Mouse (Mus musculus) right cerebral cortex, postnatal 36 days (tissue): ENCODE data around the gene Ppif.

ENCODE experiments used
- DNase-seq, 2 experiments: peaks; one replicate each; pipeline ENCODE4 v3.0.0; 2022; ENCODE audit warnings: low spot score in 2 of 2, mixed read lengths in 1 of 2

The Ppif gene

GRCm38 (mm10) chr14:25693888-25694568, at the start of gene Ppif:
Gene Ppif (plus strand): TSS chr14:25694154.
- peak; percentile 94 for DNase-seq

DNA sequence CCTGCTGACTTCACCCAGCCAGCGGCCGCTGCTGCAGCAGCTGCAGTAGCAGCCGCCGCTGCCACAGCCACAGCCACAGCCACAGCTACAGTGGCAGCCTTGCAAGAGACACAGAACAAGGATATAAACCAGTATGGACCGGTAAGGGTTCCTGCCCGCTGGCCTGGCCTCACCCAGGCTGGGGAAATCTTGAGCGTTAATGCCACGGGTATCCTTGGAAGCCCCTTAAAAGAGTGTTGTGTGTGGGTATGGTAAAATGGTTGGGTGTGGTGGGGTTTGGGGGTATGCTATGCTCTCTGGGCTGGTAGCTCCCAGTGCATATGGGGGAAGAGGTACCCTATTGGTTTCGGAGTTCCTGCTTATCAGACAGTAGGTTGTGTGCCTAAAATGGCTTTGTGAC, 48.2 kb upstream of the Ppif start:
- no peak for DNase-seq

DNA sequence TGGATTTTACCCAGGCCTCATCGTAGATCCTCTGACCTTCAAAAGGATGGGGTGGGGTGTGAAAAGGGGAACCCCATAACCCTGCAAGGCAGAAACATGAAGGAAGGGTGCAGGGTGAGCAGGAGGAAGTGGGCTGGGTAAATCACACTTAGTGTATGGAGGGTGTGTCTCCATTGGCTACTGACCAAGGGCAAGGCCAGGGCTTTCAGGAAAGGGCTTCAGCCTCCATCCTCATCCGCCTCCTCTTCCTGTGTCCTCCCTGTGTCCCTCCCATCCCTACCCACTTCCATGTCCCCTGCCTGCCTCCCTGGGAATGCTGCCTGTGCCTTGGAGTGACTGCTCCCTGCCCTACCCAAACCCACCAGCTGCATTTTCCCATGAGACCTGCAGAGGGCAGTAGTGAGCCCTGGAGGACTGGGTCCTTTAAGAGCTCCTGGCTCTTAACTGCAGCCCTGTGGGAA, 47.8 kb upstream of the Ppif start:
- DNase-seq: no peak

- no peak for DNase-seq
Measured at GRCm38 (mm10) chr14:25651131-25651530, 42.8 kb upstream of the Ppif start.

GRCm38 (mm10) chr14:25651905-25652304, 42.0 kb upstream of the Ppif start:
- DNase-seq: no peak

DNA sequence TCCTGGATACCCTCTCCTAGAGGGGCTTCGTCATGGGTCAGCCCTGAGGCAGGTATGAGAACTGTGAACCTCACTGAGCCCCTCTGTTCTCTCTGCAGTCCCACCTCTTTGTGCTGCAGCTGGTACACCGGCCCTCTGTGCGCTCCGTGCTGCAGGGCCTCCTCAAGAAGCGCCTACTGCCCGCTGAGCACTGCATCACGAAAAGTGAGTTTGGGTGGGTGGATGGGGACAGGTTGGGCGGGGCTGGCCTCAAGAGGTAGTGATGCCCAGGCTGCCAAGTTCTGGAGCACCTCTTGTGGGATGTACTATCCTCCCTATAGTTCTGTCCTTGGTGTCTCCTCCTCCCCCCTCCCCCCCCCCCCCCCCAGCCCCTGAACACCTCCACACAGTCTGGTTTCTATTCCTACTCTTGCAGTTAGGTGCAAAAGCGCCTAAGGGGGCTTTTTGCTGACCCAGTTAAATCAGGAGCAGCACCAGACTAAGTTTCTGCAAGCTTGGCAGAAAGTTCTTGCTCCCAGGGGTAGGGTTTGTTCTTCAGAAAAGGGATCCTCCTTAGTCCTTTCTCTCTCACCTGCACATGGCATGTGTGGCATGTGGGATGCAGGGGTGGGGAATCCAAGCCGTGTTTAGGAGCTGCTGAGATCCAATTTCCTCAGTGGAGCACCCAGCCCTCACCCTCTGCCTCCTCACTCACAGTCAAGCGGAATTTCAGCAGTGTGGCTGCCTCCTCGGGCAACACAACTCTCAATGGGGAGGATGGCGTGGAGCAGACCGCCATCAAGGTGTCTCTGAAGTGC, 39.4 kb upstream of the Ppif start:
- DNase-seq: peak; percentile 68 to 83

- DNase-seq: no peak
Measured at GRCm38 (mm10) chr14:25660661-25661060, 33.3 kb upstream of the Ppif start.

DNA sequence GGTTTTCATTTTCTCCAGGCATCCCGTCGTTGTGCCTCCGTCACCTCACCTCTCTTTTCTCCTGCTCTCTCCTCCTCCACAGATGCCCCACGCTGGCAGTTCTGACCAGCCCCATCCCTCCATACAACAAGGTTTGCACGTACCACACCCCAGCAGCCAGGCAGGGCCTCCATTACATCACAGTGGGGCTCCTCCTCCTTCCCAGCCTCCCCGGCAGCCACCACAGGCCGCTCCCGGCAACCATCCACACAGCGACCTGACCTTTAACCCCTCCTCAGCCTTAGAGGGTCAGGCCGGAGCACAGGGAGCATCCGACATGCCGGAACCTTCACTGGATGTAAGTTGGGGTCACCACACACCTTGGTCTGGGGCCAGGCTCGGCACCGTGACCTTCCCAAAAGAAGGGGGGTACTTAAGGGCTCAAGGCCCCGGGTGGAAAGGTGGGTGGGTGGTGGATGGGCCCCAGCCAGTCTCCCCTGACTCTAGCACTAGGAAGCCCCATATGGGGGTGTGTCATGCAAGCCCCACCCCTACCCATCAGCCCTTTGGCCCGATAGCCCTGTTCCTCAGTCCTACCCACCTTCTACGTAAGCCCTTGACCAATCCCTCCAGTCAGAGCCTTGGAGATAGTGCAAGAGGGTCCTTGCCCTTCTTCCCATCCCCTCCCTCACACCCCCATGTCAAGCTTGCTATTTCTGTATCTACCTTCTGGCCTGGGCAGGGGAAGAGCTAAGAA, 32.6 kb upstream of the Ppif start:
- DNase-seq: no peak

DNA sequence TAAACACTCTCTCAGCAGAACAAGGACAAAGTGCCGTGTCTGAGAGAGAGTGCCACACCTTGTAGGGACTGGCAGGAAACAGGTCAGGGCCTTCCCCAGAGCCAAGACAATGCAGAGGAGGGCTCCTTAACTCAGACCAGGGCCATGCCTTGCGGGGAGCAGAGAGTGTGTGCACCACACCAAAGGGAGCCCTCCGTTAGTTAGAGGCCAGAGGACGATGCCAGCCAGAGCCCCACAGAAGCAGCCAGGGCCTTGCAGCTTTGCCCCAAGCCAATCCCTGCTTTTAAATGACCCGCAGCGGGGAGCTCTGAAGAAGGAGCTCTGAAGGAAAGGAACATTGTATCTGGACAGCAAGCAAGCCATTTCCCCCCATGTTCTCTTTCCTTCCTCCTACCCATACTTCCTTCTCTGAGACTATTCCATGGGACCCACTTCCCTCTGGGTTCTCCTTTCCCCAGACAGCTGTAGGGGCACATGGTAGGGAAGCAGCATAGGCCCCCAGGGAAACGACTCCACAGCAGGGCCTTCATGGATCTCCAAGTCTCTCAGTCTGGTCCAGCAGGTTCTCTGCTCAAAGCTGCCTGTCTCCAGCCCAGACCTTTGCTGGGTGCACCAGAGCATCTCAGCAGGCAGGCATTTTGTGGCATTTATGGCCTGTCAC, 30.2 kb upstream of the Ppif start:
- DNase-seq: no peak

DNA sequence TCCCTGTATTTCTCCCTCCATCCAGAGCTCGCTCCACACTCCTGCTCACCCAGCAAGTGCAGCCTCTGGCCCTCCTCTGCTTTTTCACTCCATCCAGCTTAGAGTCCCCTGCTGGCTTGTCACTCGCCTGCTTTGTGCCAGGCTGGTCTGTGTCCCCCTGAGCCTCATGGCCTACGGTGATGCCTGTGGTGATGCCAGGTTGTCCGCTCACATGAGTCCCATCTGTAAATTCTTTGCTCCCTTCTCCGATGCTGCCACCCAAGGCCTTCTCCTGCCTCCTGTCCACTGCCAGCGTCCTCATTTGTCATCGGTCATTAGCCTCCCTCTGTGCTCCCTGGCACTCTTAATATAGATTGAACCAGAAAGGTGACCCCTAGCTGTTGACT, 29.7 kb upstream of the Ppif start:
- no peak for DNase-seq

- DNase-seq: no peak
Measured at GRCm38 (mm10) chr14:25665314-25665970, 28.5 kb upstream of the Ppif start.

DNA sequence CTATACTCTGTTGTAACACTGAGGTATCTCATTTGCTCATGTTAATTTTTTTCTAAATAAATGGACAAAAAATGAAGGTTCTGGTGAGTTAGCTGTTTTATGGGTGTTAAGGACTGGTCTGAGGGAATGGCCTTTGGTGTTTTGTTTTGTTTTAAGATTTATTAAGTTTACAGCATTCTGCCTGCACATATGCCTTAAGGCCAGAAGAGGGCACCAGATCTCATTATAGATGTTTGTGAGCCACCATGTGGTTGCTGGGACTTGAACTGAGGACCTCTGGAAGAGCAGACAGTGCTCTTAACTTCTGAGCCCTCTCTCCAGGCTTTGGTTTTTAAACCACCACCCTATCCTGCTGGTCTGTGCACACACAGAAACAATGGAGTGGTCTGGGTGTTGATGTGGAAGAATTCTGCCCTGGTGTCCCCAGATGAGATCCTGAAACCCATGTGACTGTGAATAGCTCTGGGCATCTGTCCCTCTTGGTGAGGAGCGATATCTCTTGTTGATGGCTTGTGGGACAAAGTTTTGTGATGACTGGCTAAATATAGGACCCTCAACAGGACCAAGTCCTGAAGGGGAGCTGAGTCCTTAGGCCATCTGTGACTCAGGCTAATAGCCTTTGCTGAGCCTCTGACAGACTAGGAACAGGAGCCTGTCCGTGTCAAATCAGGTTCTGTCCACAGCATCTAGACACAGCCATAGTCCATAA, 27.1 kb upstream of the Ppif start:
- DNase-seq: no peak

DNA sequence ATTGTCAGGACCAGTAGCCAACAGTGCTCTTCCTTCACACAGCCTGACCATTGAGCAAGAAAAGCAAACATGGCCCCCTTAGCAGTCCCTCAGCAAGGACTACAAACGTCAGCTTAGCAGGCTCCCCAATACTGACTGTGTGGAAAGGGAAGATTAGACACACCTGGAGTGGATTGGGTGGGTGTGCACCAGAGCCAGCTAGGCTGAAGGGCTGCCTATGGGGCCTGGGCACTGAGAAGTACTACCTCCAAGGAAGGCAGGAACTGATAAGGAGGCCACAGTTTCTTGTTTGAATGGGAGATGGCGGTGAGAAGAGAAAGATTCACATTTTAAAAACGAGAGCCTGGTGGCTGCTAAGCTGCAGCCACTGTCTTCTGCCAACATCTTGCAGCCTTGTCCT, 26.4 kb upstream of the Ppif start:
- DNase-seq: no peak

GRCm38 (mm10) chr14:25679625-25680024, 14.3 kb upstream of the Ppif start:
- no peak for DNase-seq

DNA sequence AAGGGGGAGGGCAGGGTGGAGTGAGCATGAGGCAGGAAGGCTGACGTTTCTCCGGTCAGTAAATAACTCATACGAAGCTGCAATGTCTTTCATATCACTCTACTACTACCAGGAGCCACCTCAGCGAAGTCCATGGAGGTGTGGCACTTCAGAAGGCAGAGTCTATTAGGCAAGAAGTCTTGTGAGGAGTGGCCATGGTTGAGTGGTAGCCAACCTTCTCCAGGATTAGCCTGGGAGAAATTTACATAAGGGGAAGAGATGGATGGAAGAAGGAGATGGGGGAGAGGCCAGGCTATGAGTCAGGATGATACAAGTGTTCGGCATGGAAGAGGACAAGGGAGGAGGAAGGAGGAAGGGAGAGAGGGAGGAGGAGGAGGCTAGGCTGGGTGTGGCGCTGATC, 11.9 kb upstream of the Ppif start:
- DNase-seq: no peak

DNA sequence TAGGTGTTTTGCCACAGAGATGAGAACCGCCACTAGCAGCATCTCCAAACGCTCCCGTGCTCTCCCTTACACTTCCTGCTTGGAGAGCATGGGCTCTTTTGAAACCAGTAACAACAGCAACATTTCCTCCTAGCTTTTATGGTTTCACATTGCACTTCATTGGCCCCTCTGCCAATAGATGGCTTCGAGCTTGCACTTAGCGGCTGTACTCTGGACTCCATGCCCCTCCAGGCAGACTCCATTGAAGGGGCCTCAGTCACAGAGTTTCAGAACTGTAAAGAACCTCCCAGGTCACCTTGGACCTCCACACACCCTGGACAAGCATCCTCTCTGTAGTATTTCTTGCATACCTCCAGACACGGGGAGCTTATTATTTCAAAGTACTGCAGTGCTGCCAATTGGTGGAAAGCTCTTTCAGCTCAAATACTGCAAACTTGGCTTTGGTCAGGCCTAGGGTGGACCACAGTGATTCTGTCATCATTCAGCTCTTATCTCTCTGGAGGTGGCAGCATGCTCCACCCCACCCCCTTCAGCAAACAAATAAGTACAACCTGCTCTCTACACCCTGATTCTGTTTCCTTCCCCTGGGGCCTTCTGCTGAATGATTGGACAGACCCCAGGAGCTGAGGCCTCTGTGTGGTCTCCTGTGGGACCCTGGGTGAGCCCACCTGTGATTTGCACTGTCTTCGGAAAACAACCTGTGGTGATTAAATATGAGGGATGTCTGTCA, 7.6 kb upstream of the Ppif start:
- no peak for DNase-seq

DNA sequence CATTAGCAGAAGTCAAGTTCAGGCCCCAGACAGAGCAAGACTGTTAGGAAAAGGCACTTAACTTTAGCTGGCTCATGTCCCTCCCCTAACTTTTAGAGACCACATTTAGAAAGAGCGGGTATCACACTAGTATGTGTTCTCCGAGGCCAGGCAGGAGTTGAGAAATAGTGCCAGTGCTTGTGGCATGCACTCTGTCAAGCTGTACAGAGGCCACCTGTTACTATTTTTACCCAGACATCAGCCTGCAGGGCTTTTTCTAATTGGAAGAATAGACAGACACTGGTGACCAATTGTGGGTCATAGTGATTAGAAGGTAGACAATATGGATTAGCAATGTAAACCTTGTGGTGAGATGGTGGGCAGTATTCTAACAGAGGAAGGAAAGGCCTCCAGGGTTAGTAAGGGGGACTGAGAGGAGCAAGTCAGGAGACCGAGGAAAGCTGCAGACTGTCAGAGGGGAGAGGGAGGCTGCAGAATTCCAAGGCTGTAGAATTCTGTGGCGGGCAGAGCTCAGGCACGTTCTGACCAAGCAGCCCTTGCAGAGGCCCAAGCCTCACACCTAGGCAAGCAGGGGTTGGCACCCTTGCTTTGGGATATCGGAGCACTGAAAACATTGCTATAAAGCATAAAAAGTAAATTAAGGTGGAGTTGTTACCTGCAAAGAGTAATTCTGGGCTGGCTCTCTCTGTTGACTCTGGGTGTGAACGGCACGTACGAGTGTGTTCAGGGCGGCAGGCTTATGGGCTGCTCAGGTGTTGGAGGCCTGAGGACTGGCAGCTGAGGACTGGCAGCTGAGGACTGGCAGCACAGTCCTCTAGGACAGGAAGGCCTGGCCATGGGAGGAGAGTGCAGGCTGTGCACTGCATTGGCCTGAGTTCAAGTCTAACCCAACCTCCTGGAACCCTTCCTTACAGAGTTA, 6.7 kb upstream of the Ppif start:
- no peak for DNase-seq

- DNase-seq: no peak
Measured at GRCm38 (mm10) chr14:25693271-25693887, 575 bp upstream of the Ppif start.

DNA sequence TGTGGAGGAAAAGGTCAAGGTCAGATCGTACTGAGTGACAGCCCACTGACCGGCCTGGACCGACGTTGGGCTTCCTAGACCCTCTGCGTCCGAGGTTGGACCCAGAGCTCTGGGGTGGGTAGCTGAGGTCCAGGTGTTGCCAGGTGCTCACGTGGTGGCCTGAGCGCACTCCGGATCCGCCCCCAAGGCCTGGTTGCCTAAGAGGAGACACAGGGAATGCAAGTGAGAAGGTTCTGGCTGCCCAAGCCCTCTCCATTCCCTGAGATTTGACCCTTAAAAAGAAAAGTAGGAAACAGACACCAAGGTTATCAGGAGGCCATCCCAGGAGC, 579 bp downstream of the Ppif start:
- DNase-seq: no peak
